Mouse (Mus musculus) left cerebral cortex, postnatal 14 days (tissue): ENCODE measurements at regions not wholly inside any gene's neighbourhood (a gene's known extent, or its start where the extent isn't known, plus 50 kb on each side); places are given as distances from the start of the nearest gene placed in this dataset.

Source experiments
- DNase-seq, 2 experiments: peaks; one replicate each; pipeline ENCODE4 v3.0.0; 2021 to 2022; ENCODE audit warnings: low spot score in 2 of 2, mixed read lengths in 1 of 2
- intact Hi-C: fragments of 180-260 bp; cut with DNase I; formaldehyde crosslinking; loops from one replicate; pipeline ENCODE4 v1.15.1; 2025

DNA sequence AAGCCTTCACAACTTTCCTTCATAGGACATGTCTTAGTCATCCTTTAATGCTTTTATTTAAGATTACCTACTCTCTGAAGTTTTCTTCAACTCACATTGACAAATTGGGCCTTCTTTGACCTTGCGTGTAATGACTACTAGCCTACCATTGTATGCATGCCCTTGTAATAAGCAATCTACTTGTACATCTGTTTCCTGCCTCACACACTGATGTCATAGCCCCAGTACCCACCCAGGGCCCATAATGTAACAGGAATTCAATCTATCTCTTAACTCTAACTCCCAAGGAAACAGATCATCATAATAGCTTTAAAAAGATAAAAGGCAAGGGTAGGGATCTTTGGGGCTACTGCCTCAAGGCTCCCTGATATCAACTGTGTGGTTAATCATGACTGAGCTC, 690.4 kb downstream of the Diaph3 start:
- intact Hi-C loops: no loop called here
- DNase-seq: no peak

DNA sequence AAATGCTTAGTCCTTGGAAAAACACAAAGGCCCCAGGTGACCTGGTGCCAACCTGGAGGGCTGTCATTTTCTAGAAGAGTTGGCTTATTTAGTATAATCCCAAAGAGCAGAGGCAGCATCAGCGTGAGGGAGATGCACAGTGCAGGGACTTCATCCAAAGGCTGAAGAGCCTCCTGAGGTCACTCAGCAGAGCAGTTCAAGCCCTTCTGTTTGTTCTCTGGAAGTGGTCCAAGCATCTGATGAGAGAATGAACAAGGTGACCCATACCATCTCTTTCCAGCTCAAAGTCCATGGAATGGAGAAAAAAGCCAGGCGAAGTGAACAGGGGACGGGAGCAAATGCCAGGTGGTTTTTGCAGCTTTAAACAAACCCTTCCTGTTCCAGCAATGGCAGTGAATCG, 695.9 kb downstream of the Diaph3 start:
- DNase-seq: no peak
- intact Hi-C loops: no loop called here

DNA sequence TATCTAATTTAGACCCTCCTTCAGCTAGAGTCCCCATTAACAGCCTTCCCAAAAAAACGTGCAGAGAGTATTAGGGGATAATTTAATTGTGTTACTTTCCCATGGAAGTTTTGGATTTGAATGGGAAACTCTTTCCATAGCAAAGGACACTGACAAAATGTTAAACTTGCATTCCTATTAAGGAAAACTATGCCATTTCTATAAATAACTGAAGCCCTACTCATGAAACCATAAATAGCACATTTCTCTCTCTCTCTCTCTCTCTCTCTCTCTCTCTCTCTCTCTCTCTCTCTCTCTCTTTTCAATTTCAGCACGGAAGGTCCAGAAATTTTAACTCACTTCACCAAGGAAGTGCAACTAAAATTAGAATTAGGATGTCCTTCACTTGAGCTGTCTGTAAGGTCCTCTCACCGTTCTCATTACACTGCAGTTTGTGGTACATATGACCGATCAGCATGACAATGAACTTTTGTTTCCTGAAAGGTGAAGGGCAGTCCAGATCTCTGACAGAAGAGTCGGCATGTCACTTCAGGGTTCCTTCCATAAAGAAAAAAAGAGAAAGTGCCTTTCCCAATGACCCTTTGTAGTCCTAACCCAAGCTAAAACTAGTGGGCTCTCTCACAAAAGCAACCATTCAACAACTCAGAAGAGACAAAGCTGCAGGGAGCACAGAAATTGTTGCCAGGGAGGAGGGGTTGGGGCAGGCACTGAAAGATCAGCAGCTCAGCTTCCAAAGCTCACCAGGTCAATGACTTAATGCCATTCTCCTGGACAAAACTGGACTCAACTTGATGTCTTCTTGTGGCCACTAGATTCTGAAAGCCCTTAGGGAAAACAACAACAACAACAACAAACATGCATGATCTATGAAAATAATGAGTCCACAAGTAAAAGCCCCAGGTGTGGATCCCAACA, 696.9 kb downstream of the Diaph3 start:
- DNase-seq: no peak
- intact Hi-C loops: no loop called here

DNA sequence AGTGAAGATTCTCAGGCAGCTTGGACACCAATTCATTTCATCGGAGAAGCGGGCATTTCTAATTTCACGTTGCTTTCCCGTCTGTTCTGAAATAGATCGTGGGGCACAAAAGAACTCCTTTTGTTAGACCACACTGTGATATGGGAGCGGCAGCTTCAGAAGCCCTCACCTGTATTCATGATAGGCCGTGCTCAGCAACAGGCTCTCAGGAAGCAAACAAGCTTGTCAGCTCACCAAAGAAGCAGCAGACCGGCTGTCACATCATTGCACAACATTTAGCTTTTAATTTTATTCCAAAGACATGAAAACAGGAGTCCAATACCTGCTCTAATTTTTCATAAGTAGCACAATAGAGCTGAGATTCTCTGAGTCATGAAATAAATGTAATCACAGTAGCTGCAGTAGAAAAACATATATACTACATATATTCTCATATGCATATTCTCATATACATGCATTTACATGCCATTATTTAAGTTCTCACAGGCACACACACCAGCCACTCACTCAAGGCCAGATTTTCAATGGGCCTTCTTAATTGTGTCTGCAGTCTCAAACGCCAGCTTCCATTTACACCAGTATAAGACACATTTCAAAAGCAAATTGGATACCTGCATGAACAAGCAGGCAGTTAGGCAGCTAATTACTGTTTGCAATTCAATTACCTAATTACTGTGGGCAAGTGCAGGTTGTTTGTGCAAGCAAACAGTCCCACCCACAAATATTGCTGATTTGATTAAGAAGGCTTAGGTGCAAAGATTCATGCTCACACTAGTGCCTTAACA, 698.9 kb downstream of the Diaph3 start:
- intact Hi-C loops: no loop called here
- DNase-seq: no peak

DNA sequence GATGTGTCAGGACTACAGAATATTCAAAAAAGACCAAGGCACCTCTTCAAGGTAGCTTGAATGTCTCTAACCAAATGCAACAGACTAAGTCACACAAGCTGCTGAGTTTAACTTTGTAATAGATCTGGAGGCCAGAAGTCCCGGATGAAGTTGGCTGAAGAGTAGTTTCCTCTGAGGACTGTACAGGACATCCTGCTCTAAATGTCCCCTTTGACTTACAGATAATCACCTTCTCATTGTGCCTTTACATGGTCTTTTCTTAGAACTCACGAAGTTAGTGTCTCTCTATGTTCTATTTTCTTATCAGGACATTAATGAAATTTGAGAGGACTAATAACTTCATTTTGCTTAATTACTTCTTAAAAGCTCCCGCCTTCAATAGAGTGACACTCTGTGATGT, 703.7 kb downstream of the Diaph3 start:
- intact Hi-C loops: no loop called here

DNA sequence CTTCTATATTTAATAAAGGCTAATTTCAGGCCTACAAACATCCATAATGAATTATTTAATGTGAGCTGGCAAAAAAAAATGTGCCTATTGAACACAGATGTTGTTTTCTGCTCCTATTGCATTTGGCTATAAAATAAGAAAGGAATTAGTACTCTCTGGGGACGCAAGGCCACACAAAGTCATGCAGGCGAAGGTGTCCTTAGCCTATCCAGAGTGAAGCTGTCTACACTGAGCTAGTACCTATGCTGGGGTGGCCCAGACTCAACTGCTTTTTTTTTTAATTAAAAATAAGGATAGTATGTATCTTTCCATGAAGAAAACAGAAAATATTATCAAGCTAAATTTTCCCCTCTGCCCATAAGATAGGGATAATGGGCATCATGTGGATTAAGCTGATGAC, 705.7 kb downstream of the Diaph3 start:
- intact Hi-C loops: no loop called here
- DNase-seq: no peak

More for the DNA sequence above, 703.7 kb downstream of the Diaph3 start:
- no peak for DNase-seq

DNA sequence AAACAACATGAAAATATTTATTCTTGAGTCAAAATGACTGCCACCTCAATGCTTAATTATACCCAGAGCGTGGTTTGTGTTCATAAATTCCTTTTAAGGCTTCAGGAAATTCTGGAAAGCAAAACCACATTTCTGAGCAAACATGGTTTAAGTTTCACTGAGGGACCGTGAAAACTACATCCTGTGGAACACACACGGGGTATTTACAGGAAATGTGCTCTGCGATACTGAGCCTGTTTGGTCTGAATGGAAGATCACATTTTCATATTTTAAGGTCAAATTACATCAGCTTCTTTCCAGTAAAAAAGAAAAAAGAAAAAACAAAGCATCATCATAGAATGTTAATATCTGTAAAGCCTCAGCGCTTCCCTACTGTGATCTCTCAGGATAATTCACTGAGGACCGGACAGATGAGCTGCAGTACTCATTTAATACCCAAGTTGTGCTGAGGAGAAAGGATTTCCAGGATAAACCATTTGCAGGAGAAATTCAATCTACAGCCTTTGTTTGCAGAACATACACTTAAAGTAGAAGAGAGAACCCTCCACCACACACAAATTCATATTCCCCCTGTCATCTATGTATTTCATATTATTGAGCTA, 709.7 kb downstream of the Diaph3 start:
- intact Hi-C loops: no loop called here
- no peak for DNase-seq

DNA sequence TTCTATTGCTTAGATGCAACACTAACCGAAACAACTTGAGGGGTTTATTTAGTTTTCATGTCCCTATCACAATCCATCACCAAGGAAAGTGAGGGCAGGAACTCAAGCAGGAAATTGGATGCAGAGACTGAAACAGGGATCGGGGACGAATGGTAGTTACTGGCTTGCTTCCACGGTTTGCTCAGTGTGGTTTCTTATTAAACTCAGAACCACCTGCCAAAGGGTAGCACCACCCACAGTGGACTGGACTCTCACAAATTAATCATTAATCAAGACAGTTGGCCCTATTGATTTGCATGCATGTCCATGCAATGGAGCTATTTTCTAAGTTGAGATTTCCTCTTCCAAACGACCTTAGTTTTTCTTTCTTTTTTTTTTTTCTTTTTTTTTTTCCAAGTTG, 719.2 kb downstream of the Diaph3 start:
- intact Hi-C loops: no loop called here
- DNase-seq: no peak

DNA sequence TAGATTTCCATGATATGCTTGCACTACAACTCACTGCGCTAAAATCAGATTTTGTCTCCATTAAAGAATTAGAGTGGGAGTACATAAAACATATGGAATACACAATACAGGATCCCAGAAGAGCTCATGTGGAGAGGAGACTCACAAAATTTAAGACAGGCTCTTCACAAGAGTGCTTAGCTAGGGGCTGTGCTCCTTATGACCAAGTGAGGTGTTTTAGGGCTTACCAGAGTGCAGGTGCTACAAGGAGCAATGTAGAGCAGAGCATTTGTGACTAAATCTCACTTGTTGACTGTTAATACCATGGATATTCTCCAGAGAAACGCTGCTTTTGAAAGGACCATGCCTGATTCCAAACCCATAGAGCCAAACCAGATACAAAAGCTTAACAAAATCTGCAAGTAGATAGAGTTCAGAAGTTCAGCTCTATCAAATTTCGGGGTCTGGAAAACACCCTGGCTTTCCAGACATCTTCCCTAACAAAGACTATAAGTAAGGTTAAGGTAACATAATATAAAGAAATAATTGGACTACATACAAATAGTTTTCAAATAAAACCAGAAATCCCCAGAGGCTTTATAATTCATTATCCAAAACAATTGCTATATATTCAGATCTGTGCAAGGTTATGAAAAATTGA, 721.0 kb downstream of the Diaph3 start:
- DNase-seq: no peak
- intact Hi-C loops: no loop called here

DNA sequence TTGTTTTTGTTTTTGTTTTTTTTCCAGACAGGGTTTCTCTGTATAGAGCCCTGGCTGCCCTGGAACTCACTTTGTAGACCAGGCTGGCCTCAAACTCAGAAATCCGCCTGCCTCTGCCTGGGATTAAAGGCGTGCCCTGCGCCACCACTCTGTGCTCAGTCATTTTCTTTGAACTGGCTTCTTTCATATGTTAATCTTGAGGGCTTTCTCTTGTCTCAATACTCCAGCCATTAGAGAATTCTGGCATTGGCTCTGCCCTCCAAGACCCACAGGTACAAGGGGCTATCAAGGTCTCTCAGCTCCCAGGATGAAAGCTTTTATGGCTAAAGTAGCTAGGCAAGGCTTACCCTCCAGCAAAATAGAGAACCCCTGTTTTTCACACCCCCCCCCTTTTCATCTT, 744.2 kb downstream of the Diaph3 start:
- intact Hi-C loops: no loop called here
- DNase-seq: no peak

DNA sequence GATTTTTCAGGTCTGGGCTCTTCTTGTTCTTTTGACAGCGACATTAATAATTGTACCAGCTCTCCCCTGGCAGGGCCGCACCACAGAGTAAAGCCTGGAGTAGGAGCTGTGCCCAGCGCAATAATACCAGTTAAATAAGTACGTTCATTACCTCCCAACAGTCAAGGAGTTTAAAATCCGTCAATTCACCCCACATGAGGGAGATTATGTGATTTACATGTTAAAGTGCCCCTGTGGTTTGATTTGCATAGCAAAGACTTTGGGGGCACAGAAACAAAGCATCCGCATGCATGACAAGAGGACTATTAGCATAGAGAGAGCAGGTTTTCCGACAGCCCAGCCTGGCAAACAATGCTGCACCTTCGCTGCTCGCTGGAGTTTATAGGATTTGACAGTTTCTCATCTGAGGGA, 745.1 kb downstream of the Diaph3 start:
- intact Hi-C loops: no loop called here
- no peak for DNase-seq

DNA sequence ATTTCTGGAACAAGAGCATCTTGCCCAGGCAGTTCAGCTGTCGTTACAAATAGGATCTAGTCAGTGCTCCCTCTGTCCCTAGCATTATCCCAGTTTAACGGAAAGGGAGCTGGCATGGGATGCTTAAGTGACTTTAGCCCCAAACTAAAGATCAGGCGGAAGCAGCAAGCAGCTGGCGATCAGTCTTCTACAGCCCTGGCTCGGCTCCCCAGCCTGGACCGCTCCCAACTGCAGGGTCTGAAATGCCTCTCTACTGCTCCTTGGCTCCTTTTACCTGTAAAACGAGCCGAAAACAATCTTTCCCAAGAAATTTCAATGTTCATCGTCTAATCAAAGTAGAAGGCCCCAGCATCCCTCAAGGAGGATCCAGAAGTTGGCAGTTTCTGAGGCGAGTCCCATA, 745.5 kb downstream of the Diaph3 start:
- DNase-seq: no peak

DNA sequence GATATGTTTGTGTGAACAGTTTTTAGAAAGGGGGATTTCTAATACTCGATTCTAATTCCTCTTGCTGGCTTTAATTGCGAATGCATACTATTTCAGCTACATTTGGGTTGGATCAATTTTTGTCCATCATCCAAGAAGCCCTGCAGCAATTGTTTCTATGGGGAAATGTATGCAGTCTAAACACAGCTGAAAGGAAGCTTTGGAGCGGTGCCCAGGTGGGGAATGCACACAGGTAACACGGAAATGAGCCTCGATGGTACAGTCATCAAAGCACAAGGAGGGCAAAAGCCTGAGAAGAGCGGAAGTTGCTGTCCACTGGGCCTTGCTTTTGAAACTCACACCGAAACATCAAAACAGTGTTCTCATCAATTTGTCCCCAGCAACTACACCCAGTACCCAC, 746.0 kb downstream of the Diaph3 start:
- intact Hi-C loops: no loop called here
- no peak for DNase-seq

More for the DNA sequence above, 745.5 kb downstream of the Diaph3 start:
- intact Hi-C loops: no loop called here

DNA sequence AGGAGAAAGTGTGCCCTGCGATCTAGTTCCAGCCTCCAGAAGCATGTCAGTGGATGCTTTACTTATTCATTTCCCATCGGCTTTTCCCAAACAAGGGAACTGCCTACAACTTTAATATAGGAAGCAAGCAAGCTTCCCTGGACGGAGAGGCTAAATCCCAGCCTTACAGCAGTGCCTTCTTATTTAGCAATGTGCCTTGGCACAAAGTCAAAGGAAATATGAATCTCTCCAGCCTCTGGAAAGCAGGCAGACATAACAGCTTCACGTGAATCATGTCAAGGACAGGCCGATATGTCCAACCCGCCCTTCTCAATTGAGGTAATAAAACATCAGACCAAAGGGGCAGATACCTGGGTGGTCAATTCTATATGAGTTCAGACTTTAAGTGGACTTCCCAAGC, 755.9 kb downstream of the Diaph3 start:
- intact Hi-C loops: no loop called here
- DNase-seq: no peak

DNA sequence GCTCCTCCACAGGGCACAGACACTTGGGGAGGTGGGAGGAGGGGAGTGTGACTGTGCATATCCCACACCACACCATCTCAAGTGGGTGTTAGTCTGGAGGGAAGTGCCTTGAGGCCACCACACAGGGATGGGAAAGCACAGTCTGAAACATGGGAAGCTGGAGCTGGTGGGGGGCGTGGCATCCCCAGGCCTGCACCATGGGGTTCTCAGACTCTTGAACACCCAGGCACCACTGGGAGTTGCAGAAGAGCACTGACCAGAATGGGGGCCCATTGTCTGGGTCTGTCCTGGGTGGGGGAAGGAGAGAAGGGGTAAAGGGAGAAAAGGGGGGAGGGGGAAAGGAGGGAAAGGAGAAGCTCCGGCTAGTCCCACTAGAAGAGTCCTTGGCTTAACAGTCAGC, 776.0 kb downstream of the Diaph3 start:
- DNase-seq: no peak
- intact Hi-C loops: no loop called here

DNA sequence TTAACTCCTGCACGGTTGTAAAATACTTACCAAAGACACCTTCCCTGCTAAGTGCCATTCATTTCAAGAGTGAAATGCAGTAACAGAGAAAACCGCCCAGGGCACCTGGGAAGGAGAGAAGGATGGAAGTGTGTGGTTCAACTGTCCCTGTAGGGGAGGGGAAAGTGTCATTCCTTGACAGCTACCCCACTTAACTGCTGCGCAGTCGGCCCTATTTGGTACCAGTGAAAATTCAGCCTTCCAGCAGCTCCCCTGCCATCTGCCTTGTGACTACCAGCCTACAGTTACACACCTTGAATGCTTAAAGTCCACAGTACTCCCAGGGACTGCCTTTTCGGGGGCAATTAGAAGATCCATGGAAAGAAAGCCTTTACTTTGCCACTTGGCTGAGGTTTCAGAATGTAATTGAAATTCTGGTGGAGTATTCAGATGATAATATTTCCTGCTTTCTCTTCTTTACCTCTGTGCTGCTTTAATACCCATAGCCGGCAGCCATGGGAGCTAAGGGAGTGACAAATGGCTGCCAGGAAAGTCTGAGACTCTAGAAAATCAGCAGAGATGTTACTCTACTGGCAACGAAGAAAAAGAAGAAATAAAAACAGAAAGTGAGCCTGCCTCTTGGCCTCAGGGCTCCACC, 780.5 kb downstream of the Diaph3 start:
- intact Hi-C loops: no loop called here
- no peak for DNase-seq

DNA sequence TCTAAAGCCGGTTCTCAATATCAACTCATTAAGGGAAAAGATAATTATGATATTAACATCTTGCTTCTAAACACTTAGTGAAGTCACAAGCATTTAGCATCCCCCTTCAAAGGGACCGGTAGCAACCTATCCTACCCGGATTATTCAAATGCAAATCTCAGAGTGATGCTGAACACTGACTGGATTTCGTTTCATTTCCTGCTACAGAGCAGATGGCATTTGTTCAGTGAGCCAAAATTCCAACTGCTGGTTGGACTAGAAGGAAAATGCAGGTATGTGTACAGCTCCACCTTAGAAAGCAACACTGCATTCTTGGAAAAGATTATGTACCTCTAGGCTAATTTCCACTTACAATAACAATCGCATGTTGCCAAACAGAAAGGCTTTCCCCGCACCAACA, 782.5 kb downstream of the Diaph3 start:
- DNase-seq: no peak
- intact Hi-C loops: no loop called here

DNA sequence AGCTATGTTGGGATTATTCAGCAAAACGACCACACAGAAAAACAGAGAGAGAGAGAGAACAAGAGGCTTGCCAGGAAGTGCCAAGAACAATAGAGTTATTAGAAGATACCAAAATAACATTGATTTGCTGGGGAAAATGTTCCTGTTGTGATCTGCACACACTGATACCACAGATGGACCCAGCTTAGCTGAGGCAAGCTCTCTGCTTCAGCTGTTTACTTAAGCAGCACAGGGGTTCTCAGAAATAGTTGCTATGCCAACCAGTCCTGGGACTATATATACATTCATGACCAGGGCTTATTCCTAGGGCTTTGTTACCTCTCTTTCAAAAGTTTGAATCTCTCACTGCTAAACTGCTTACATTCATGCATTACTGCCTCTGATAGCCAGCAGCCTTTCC, 790.5 kb downstream of the Diaph3 start:
- intact Hi-C loops: no loop called here
- DNase-seq: peak in 1 of 2 experiments; percentile 43

DNA sequence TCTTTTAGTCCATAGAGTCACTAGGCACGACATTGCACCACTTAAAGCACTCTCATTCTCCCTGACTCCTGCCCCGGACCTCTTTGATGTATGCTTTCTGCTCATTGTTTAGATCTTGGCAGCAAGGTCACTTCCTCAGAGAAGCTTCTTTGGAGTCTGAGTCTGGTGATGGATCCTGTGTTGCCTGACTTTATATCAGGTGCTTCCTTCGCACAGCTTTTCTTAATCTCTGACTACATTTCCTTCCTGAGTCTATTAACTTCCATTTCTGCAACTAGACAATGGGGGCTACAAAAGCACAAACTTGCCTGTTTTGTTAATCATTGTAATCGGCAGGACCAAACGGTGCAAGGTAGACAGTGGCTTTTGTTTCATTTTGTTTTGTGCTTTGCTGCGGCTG, 802.0 kb downstream of the Diaph3 start:
- intact Hi-C loops: no loop called here
- no peak for DNase-seq

DNA sequence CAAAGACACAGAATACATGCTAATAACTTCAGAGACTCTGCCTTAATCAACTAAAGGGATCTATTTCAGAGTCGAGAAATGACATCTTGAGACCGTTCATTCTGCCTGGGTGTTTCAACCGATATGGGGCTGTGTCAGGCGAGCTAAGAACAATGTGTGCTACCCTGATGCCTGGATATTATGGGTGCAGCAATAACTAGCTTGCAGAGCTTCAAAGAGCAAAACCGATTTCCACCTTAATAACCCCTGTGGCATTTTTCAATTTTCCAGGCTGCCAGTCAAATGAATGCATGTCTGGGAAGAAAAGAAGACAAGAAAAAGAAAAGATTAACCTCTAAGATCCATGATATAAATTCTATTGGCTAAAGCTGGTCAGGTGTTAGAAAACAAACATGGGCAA, 804.0 kb downstream of the Diaph3 start:
- intact Hi-C loops: no loop called here
- DNase-seq: no peak
